Mouse (Mus musculus) lung, embryonic 16.5 days (tissue): ENCODE results near the gene Kank1. TPM values are rescaled to one million over a fixed set of nuclear protein-coding genes. Genes with fewer than 3 reads are reported as not detected.

Experiments
- ATAC-seq: fragments of 200-750 bp; cut with Nextera tagmentation; 2 replicates; pipeline ENCODE4 v1.8.0; 2017; ENCODE audit warnings: low read depth, mild to moderate bottlenecking, moderate library complexity
- H3K27ac ChIP-seq: fragments of 300-500 bp; sonication (generic); 2 replicates; pipeline ENCODE4 v1.5.1; 2014; ENCODE audit warnings: mild to moderate bottlenecking, control low read depth, low read length
- H3K27me3 ChIP-seq: fragments of 300-500 bp; sonication (generic); 2 replicates; pipeline ENCODE4 v1.6.1; 2014; ENCODE audit warnings: low read depth, low read length, mixed read lengths; ENCODE audit not compliant: control insufficient read depth, insufficient read depth
- H3K36me3 ChIP-seq: fragments of 300-500 bp; sonication (generic); 2 replicates; pipeline ENCODE4 v1.6.1; 2014; ENCODE audit warnings: low read length; ENCODE audit not compliant: control insufficient read depth, insufficient read depth
- H3K4me1 ChIP-seq: fragments of 300-500 bp; sonication (generic); replicated peaks from 2 replicates; pipeline ENCODE4 v1.6.1; 2014; ENCODE audit warnings: low read length, mixed read lengths; ENCODE audit not compliant: control insufficient read depth, insufficient read depth
- H3K4me2 ChIP-seq: fragments of 300-500 bp; sonication (generic); 2 replicates; pipeline ENCODE4 v1.6.1; 2014; ENCODE audit warnings: low read depth, low read length, control low read depth
- H3K4me3 ChIP-seq: fragments of 300-500 bp; sonication (generic); 2 replicates; pipeline ENCODE4 v1.5.1; 2014; ENCODE audit warnings: mild to moderate bottlenecking, low read length, control low read depth
- H3K9ac ChIP-seq: fragments of 300-500 bp; sonication (generic); 2 replicates; pipeline ENCODE4 v1.6.1; 2014; ENCODE audit warnings: low read length, control low read depth
- H3K9me3 ChIP-seq: fragments of 300-500 bp; sonication (generic); 2 replicates; pipeline ENCODE4 v1.6.1; 2016; ENCODE audit warnings: low read length; ENCODE audit not compliant: control insufficient read depth
- WGBS: fragments of 180-500 bp; shearing (Covaris S2); extraction: QIAGEN DNeasy Blood & Tissue Kit; methylation state at CpG from one replicate; pipeline ENCODE4 v1.1.7; 2014; 5-methylcytosine and 5-hydroxymethylcytosine counted together
- polyA plus RNA-seq: library from polyadenylated mRNA; unstranded; fragments of >200 nt; fragmentation: Nextera tagmentation; extraction: Ambion mirVana; gene quantifications from 2 replicates; pipeline ENCODE4 v1.2.1, GENCODE M21; 2015

Kank1 gene
- polyA plus RNA-seq, 1 experiment from 2014 or later: 19.9 TPM

- no peak overlapping the region for H3K9ac ChIP-seq
- H3K4me2 ChIP-seq: no peak overlapping the region
- peaks cover 14% of the 10 kb centered on the region for H3K36me3 ChIP-seq
- ATAC-seq: no peak
- no peak overlapping the region for H3K27ac ChIP-seq
- 92% methylated on average over 9 of the region's 9 CpGs for WGBS
- no peaks in the 10 kb centered on the region for H3K27me3 ChIP-seq
- H3K4me1 ChIP-seq: peaks cover 40% of the 10 kb centered on the region
- H3K4me3 ChIP-seq: no peak overlapping the region
- H3K9me3 ChIP-seq: no peaks in the 10 kb centered on the region
These were observed 172.5 kb downstream of the Kank1 start for GRCm38 (mm10) chr19:25409239-25409638.

GRCm38 (mm10) chr19:25411353-25411752 lies 174.6 kb downstream of the Kank1 start:
- ATAC-seq: peak; percentile 73
- 52% methylated on average over 17 of the region's 17 CpGs for WGBS
- H3K4me2 ChIP-seq: peak overlapping the region; percentile 23
- H3K4me3 ChIP-seq: no peak overlapping the region
- H3K4me1 ChIP-seq: peaks cover 40% of the 10 kb centered on the region
- H3K9me3 ChIP-seq: no peaks in the 10 kb centered on the region
- no peaks in the 10 kb centered on the region for H3K27me3 ChIP-seq
- H3K36me3 ChIP-seq: peaks cover 14% of the 10 kb centered on the region
- no peak overlapping the region for H3K9ac ChIP-seq
- peak overlapping the region; percentile 4; the same call in 1 of the 2 replicates for H3K27ac ChIP-seq

GRCm38 (mm10) chr19:25415448-25415847 lies 178.7 kb downstream of the Kank1 start:
- H3K4me2 ChIP-seq: no peak overlapping the region
- peak overlapping the region; percentile 71; the same call in 1 of the 2 replicates for H3K27ac ChIP-seq
- WGBS: 39% methylated on average over 5 of the region's 5 CpGs
- ATAC-seq: no peak
- no peak overlapping the region for H3K4me3 ChIP-seq
- H3K9ac ChIP-seq: no peak overlapping the region
- H3K9me3 ChIP-seq: no peaks in the 10 kb centered on the region
- no peaks in the 10 kb centered on the region for H3K27me3 ChIP-seq
- H3K36me3 ChIP-seq: peaks cover 6% of the 10 kb centered on the region
- H3K4me1 ChIP-seq: peaks cover 25% of the 10 kb centered on the region

GRCm38 (mm10) chr19:25417671-25418070 lies 180.9 kb downstream of the Kank1 start:
- 70% methylated on average over 3 of the region's 3 CpGs for WGBS
- Histone ChIP-seq H3K9ac (no peak overlapping the region), H3K27me3 (no peaks in the 10 kb centered on the region), H3K36me3 (no peaks in the 10 kb centered on the region), H3K4me2 (no peak overlapping the region), H3K4me3 (no peak overlapping the region), H3K4me1 (peaks cover 10% of the 10 kb centered on the region), H3K27ac (no peak overlapping the region), H3K9me3 (no peaks in the 10 kb centered on the region)
- ATAC-seq: peak; percentile 26; the same call in 1 of the 2 replicates

GRCm38 (mm10) chr19:25419983-25420382 lies 183.2 kb downstream of the Kank1 start:
- Histone ChIP-seq H3K9me3 (no peaks in the 10 kb centered on the region), H3K27ac (no peak overlapping the region), H3K4me1 (peaks cover 10% of the 10 kb centered on the region), H3K9ac (no peak overlapping the region), H3K27me3 (no peaks in the 10 kb centered on the region), H3K36me3 (no peaks in the 10 kb centered on the region), H3K4me2 (no peak overlapping the region), H3K4me3 (no peak overlapping the region)
- WGBS: 64% methylated on average over 8 of the region's 8 CpGs
- peak; percentile 49 for ATAC-seq

- Histone ChIP-seq H3K9me3 (no peaks in the 10 kb centered on the region), H3K4me3 (no peak overlapping the region), H3K36me3 (peaks cover under 1% of the 10 kb centered on the region), H3K4me2 (no peak overlapping the region), H3K27ac (no peak overlapping the region), H3K4me1 (0 out of 2 replicates have a peak, but pooled peaks cover 4% of the 10 kb centered on the region), H3K27me3 (no peaks in the 10 kb centered on the region), H3K9ac (no peak overlapping the region)
- 67% methylated on average over 7 of the region's 7 CpGs for WGBS
- no peak for ATAC-seq
These were observed 185.3 kb downstream of the Kank1 start for GRCm38 (mm10) chr19:25422096-25422495.

- no peak overlapping the region for H3K27ac ChIP-seq
- WGBS: 88% methylated on average over 5 of the region's 5 CpGs
- no peak overlapping the region for H3K4me2 ChIP-seq
- no peak for ATAC-seq
- no peak overlapping the region for H3K4me3 ChIP-seq
- peaks cover 7% of the 10 kb centered on the region for H3K36me3 ChIP-seq
- no peak overlapping the region for H3K9ac ChIP-seq
- no peaks in the 10 kb centered on the region for H3K9me3 ChIP-seq
- H3K4me1 ChIP-seq: no peaks in the 10 kb centered on the region
- no peaks in the 10 kb centered on the region for H3K27me3 ChIP-seq
These were observed 186.6 kb downstream of the Kank1 start for GRCm38 (mm10) chr19:25423371-25423770.

- Histone ChIP-seq H3K36me3 (peaks cover 14% of the 10 kb centered on the region), H3K4me1 (no peaks in the 10 kb centered on the region)
- ATAC-seq: no peak
These were observed 189.7 kb downstream of the Kank1 start for GRCm38 (mm10) chr19:25426431-25426830.

GRCm38 (mm10) chr19:25427886-25428285 lies 191.1 kb downstream of the Kank1 start:
- Histone ChIP-seq H3K27me3 (no peaks in the 10 kb centered on the region; the same call in none of the 2 replicates), H3K27ac (no peak overlapping the region), H3K4me2 (no peak overlapping the region), H3K36me3 (peaks cover 15% of the 10 kb centered on the region), H3K9ac (no peak overlapping the region), H3K9me3 (no peaks in the 10 kb centered on the region), H3K4me1 (no peaks in the 10 kb centered on the region), H3K4me3 (no peak overlapping the region)
- WGBS: 93% methylated on average over 17 of the region's 17 CpGs
- no peak for ATAC-seq

More at GRCm38 (mm10) chr19:25426431-25426830, 189.7 kb downstream of the Kank1 start:
- no peak overlapping the region for H3K4me3 ChIP-seq
- no peaks in the 10 kb centered on the region; the same call in 1 of the 2 replicates for H3K27me3 ChIP-seq
- no peak overlapping the region for H3K27ac ChIP-seq
- no peaks in the 10 kb centered on the region for H3K9me3 ChIP-seq
- WGBS: 84% methylated on average over 5 of the region's 5 CpGs
- H3K9ac ChIP-seq: no peak overlapping the region
- no peak overlapping the region for H3K4me2 ChIP-seq
